ENCODE assay signal across 9 mouse cellular contexts in genomic region chr11:36264776-36265466, GRCm38 (mm10).
DNase-seq lines count a peak whose midpoint lies in the region; ATAC-seq lines count a peak whose summit lies in the region.
"Had no signal": no experiment of that assay in that cellular context is flagged by ENCODE, and none has a peak within 500 bp of the region (broad histone marks: within the 10 kb centered on the region; RNA-seq: fewer than 3 reads in every experiment).

No protein-coding gene starts in this region.

- H3K27me3 ChIP-seq in forebrain, embryonic 12.5 days: no peaks in the 10 kb centered on the region
- H3K27me3 ChIP-seq in forebrain, embryonic 11.5 days (ENCODE audit: control insufficient read depth, insufficient read depth, low read length): no peaks in the 10 kb centered on the region; the same call in 1 of the 2 replicates
- H3K27me3 ChIP-seq in forebrain, embryonic 14.5 days (replicated peaks; ENCODE audit: control insufficient read depth, insufficient read depth, low read length): no peaks in the 10 kb centered on the region
- no peaks in the 10 kb centered on the region for H3K27me3 ChIP-seq in limb, embryonic 13.5 days

- DNase-seq in forebrain, embryonic 11.5 days (ENCODE audit: low spot score): no peak
- DNase-seq in adrenal gland, adult 8-10 months: peak; percentile 57
- peak; percentile 79 for DNase-seq in forebrain, embryonic 14.5 days (ENCODE audit: low spot score)
- no peak for DNase-seq in lung, postnatal 10 days
- no peak for DNase-seq in yolk sac, embryonic 10.5 days (ENCODE audit: low spot score)

- H3K4me1 ChIP-seq in forebrain, embryonic 12.5 days: peaks cover 23% of the 10 kb centered on the region
- H3K4me1 ChIP-seq in forebrain, embryonic 11.5 days (replicated peaks; ENCODE audit: control insufficient read depth, insufficient read depth, low read length): no peaks in the 10 kb centered on the region
- peaks cover 13% of the 10 kb centered on the region for H3K4me1 ChIP-seq in forebrain, embryonic 14.5 days (ENCODE audit: control insufficient read depth, insufficient read depth, low read length)
- H3K4me1 ChIP-seq in limb, embryonic 13.5 days: peaks cover 15% of the 10 kb centered on the region

- peak; percentile 23; the same call in 1 of the 2 replicates for ATAC-seq in forebrain, embryonic 12.5 days (ENCODE audit: low FRiP score)
- ATAC-seq in forebrain, embryonic 11.5 days (replicated peaks; ENCODE audit: low FRiP score): no peak
- ATAC-seq in forebrain, embryonic 14.5 days: peak; percentile 61; the same call in 1 of the 2 replicates
- 0 out of 2 replicates have a peak, but pooled peaks have one; percentile 44 for ATAC-seq in limb, embryonic 13.5 days (ENCODE audit: low FRiP score, low read depth)
- ATAC-seq in erythroblast, adult 5-6 weeks (replicated peaks; ENCODE audit: low FRiP score, poor library complexity, severe bottlenecking): no peak

- no peaks in the 10 kb centered on the region for H3K9me3 ChIP-seq in forebrain, embryonic 12.5 days
- no peaks in the 10 kb centered on the region for H3K9me3 ChIP-seq in forebrain, embryonic 11.5 days (ENCODE audit: control insufficient read depth, low read length)
- no peaks in the 10 kb centered on the region for H3K9me3 ChIP-seq in forebrain, embryonic 14.5 days (replicated peaks; ENCODE audit: control insufficient read depth, low read length)
- H3K9me3 ChIP-seq in limb, embryonic 13.5 days: no peaks in the 10 kb centered on the region

- no peak overlapping the region for H3K4me3 ChIP-seq in forebrain, embryonic 12.5 days (replicated peaks)
- no peak overlapping the region for H3K4me3 ChIP-seq in forebrain, embryonic 11.5 days (ENCODE audit: low read depth, low read length)
- no peak overlapping the region for H3K4me3 ChIP-seq in forebrain, embryonic 14.5 days (ENCODE audit: low read depth, low read length)
- no peak overlapping the region for H3K4me3 ChIP-seq in limb, embryonic 13.5 days

- H3K4me2 ChIP-seq in forebrain, embryonic 12.5 days: peak overlapping the region; percentile 8; the same call in 1 of the 2 replicates
- H3K4me2 ChIP-seq in forebrain, embryonic 11.5 days (ENCODE audit: low read depth, low read length, severe bottlenecking): no peak overlapping the region
- peak overlapping the region; percentile 24; the same call in 1 of the 2 replicates for H3K4me2 ChIP-seq in forebrain, embryonic 14.5 days (ENCODE audit: low read length)
- no peak overlapping the region for H3K4me2 ChIP-seq in limb, embryonic 13.5 days (replicated peaks)

- H3K36me3 ChIP-seq in forebrain, embryonic 12.5 days (replicated peaks): no peaks in the 10 kb centered on the region
- no peaks in the 10 kb centered on the region for H3K36me3 ChIP-seq in forebrain, embryonic 11.5 days (ENCODE audit: control insufficient read depth, insufficient read depth, low read length)
- H3K36me3 ChIP-seq in forebrain, embryonic 14.5 days (ENCODE audit: control insufficient read depth, insufficient read depth, low read length): no peaks in the 10 kb centered on the region
- H3K36me3 ChIP-seq in limb, embryonic 13.5 days: no peaks in the 10 kb centered on the region

- no peak overlapping the region for H3K9ac ChIP-seq in forebrain, embryonic 12.5 days
- H3K9ac ChIP-seq in forebrain, embryonic 11.5 days (ENCODE audit: low read length): no peak overlapping the region
- no peak overlapping the region for H3K9ac ChIP-seq in forebrain, embryonic 14.5 days (ENCODE audit: low read length)
- H3K9ac ChIP-seq in limb, embryonic 13.5 days: no peak overlapping the region

- peak overlapping the region; percentile 38; the same call in 1 of the 2 replicates for H3K27ac ChIP-seq in forebrain, embryonic 12.5 days
- H3K27ac ChIP-seq in forebrain, embryonic 11.5 days (ENCODE audit: low read depth, low read length): no peak overlapping the region
- 0 out of 2 replicates have a peak overlapping the region, but pooled peaks have one; percentile 10 for H3K27ac ChIP-seq in forebrain, embryonic 14.5 days (ENCODE audit: low read depth, low read length)
- H3K27ac ChIP-seq in limb, embryonic 13.5 days: peak overlapping the region; percentile 3; the same call in 1 of the 2 replicates
- H3K27ac ChIP-seq: macrophage had no signal

- WGBS in forebrain, embryonic 12.5 days: 69% methylated on average over 17 of the region's 17 CpGs
- WGBS in forebrain, embryonic 11.5 days: 82% methylated on average over 17 of the region's 17 CpGs
- WGBS in forebrain, embryonic 14.5 days: 21% methylated on average over 17 of the region's 17 CpGs
- WGBS in limb, embryonic 13.5 days: 67% methylated on average over 17 of the region's 17 CpGs

Comparison
In these comparisons a context has a peak if more than half of its experiments do, and no peak if none do; other contexts are left out.
1. ATAC-seq: peak in forebrain, embryonic 12.5 days (single experiment), forebrain, embryonic 14.5 days (single experiment) and limb, embryonic 13.5 days (single experiment); none in forebrain, embryonic 11.5 days (single experiment) and erythroblast, adult 5-6 weeks (single experiment).
2. H3K4me2 ChIP-seq: peak in forebrain, embryonic 12.5 days (single experiment) and forebrain, embryonic 14.5 days (single experiment); none in forebrain, embryonic 11.5 days (single experiment) and limb, embryonic 13.5 days (single experiment).
3. DNase-seq: peak in adrenal gland, adult 8-10 months (single experiment) and forebrain, embryonic 14.5 days (single experiment); none in forebrain, embryonic 11.5 days (single experiment), lung, postnatal 10 days (single experiment) and yolk sac, embryonic 10.5 days (single experiment).